Mouse (Mus musculus) hindbrain, embryonic 12.5 days (tissue): ENCODE measurements around the gene Acss1. TPM values are rescaled to one million over a fixed set of nuclear protein-coding genes. Genes with fewer than 3 reads are reported as not detected.
A peak's percentile ranks its signal among the peaks of the same experiment; 100 is the strongest.

Experiments used
- ATAC-seq: fragments of 200-750 bp; cut with Nextera tagmentation; 2 replicates; pipeline ENCODE4 v1.8.0; 2017; ENCODE audit warnings: moderate TSS enrichment; ENCODE audit not compliant: low FRiP score
- H3K27ac ChIP-seq: fragments of 300-500 bp; sonication (generic); 2 replicates; pipeline ENCODE4 v1.5.1; 2016; ENCODE audit warnings: mild to moderate bottlenecking
- H3K27me3 ChIP-seq: fragments of 300-500 bp; sonication (generic); 2 replicates; pipeline ENCODE4 v1.6.1; 2016; ENCODE audit warnings: mild to moderate bottlenecking
- H3K36me3 ChIP-seq: fragments of 300-500 bp; sonication (generic); 2 replicates; pipeline ENCODE4 v1.6.1; 2016; ENCODE audit warnings: mild to moderate bottlenecking
- H3K4me1 ChIP-seq: fragments of 300-500 bp; sonication (generic); 2 replicates; pipeline ENCODE4 v1.6.1; 2016
- H3K4me2 ChIP-seq: fragments of 300-500 bp; sonication (generic); replicated peaks from 2 replicates; pipeline ENCODE4 v1.6.1; 2016; ENCODE audit warnings: mild to moderate bottlenecking
- H3K4me3 ChIP-seq: fragments of 300-500 bp; sonication (generic); 2 replicates; pipeline ENCODE4 v1.5.1; 2016; ENCODE audit warnings: mild to moderate bottlenecking
- H3K9ac ChIP-seq: fragments of 300-500 bp; sonication (generic); 2 replicates; pipeline ENCODE4 v1.6.1; 2016; ENCODE audit warnings: mild to moderate bottlenecking, moderate library complexity
- H3K9me3 ChIP-seq: fragments of 300-500 bp; sonication (generic); replicated peaks from 2 replicates; pipeline ENCODE4 v1.6.1; 2016; ENCODE audit warnings: mild to moderate bottlenecking
- WGBS: fragments of 180-500 bp; shearing (Covaris S2); methylation state at CpG from one replicate; pipeline ENCODE4 v1.1.7; 2016; 5-methylcytosine and 5-hydroxymethylcytosine counted together
- polyA plus RNA-seq: library from polyadenylated mRNA; unstranded; fragments of >200 nt; fragmentation: Nextera tagmentation; extraction: Ambion mirVana; gene quantifications from 2 replicates; pipeline ENCODE4 v1.2.1, GENCODE M21; 2016

The Acss1 gene
- polyA plus RNA-seq: 28.4 and 32.6 TPM in 2 replicates

- Histone ChIP-seq H3K9ac (peak within 1 kb of the TSS; percentile 74), H3K4me2 (peak within 1 kb of the TSS; percentile 89), H3K36me3 (no peaks in the 10 kb centered on the region), H3K9me3 (no peaks in the 10 kb centered on the region), H3K27ac (peak within 1 kb of the TSS; percentile 76), H3K4me3 (peak within 1 kb of the TSS; percentile 62), H3K4me1 (peaks cover 19% of the 10 kb centered on the region), H3K27me3 (peaks cover 23% of the 10 kb centered on the region)
- 3% methylated on average over 61 of the region's 61 CpGs for WGBS
- ATAC-seq: peak; percentile 81
Measured at GRCm38 (mm10) chr2:150667820-150668766, at the start of gene Acss1. TSS of gene Acss1 (minus strand) at chr2:150668500.

- no peaks in the 10 kb centered on the region for H3K27me3 ChIP-seq
- no peak overlapping the region for H3K9ac ChIP-seq
- no peaks in the 10 kb centered on the region for H3K4me1 ChIP-seq
- H3K27ac ChIP-seq: no peak overlapping the region
- ATAC-seq: no peak
- WGBS: 86% methylated on average over 4 of the region's 4 CpGs
- no peaks in the 10 kb centered on the region for H3K36me3 ChIP-seq
- no peak overlapping the region for H3K4me3 ChIP-seq
- H3K4me2 ChIP-seq: no peak overlapping the region
- H3K9me3 ChIP-seq: no peaks in the 10 kb centered on the region
Measured at GRCm38 (mm10) chr2:150712167-150712674, 43.9 kb upstream of the Acss1 start.

- WGBS: 75% methylated on average over 6 of the region's 6 CpGs
- H3K4me2 ChIP-seq: no peak overlapping the region
- H3K4me3 ChIP-seq: no peak overlapping the region
- no peak overlapping the region for H3K27ac ChIP-seq
- peaks cover 64% of the 10 kb centered on the region for H3K27me3 ChIP-seq
- H3K9me3 ChIP-seq: no peaks in the 10 kb centered on the region
- no peak overlapping the region for H3K9ac ChIP-seq
- H3K4me1 ChIP-seq: peaks cover 14% of the 10 kb centered on the region
- ATAC-seq: no peak
- no peaks in the 10 kb centered on the region for H3K36me3 ChIP-seq
Measured at GRCm38 (mm10) chr2:150691481-150692170, 23.3 kb upstream of the Acss1 start.

- no peak overlapping the region for H3K9ac ChIP-seq
- ATAC-seq: no peak
- no peak overlapping the region for H3K4me3 ChIP-seq
- no peaks in the 10 kb centered on the region for H3K9me3 ChIP-seq
- 12% methylated on average over 11 of the region's 11 CpGs for WGBS
- peaks cover 79% of the 10 kb centered on the region for H3K27me3 ChIP-seq
- no peak overlapping the region for H3K27ac ChIP-seq
- H3K36me3 ChIP-seq: no peaks in the 10 kb centered on the region
- no peak overlapping the region for H3K4me2 ChIP-seq
- peaks cover 14% of the 10 kb centered on the region for H3K4me1 ChIP-seq
Measured at GRCm38 (mm10) chr2:150690216-150690615, 21.9 kb upstream of the Acss1 start.

- ATAC-seq: peak; percentile 15; the same call in 1 of the 2 replicates
- WGBS: 45% methylated on average over 16 of the region's 16 CpGs
Measured at GRCm38 (mm10) chr2:150689223-150689800, 21.0 kb upstream of the Acss1 start, which contains the start of gene Vsx1. TSS of gene Vsx1 (minus strand) at chr2:150689360.

GRCm38 (mm10) chr2:150688541-150689186 lies 20.4 kb upstream of the Acss1 start:
- Histone ChIP-seq H3K27me3 (peaks cover 90% of the 10 kb centered on the region), H3K9ac (peak overlapping the region; percentile 50), H3K9me3 (no peaks in the 10 kb centered on the region), H3K36me3 (no peaks in the 10 kb centered on the region), H3K4me2 (peak overlapping the region; percentile 65), H3K4me1 (peaks cover 14% of the 10 kb centered on the region), H3K27ac (no peak overlapping the region), H3K4me3 (peak overlapping the region; percentile 40)
- ATAC-seq: peak; percentile 73
- 2% methylated on average over 44 of the region's 44 CpGs for WGBS

More at GRCm38 (mm10) chr2:150689223-150689800, 21.0 kb upstream of the Acss1 start, which contains the start of gene Vsx1:
- Histone ChIP-seq H3K27ac (no peak within 1 kb of the TSS), H3K4me1 (peaks cover 14% of the 10 kb centered on the region), H3K27me3 (peaks cover 84% of the 10 kb centered on the region), H3K9ac (peak within 1 kb of the TSS; percentile 50), H3K4me3 (peak within 1 kb of the TSS; percentile 40), H3K36me3 (no peaks in the 10 kb centered on the region), H3K9me3 (no peaks in the 10 kb centered on the region), H3K4me2 (peak within 1 kb of the TSS; percentile 65)

- Histone ChIP-seq H3K27ac (no peak overlapping the region), H3K27me3 (peaks cover 87% of the 10 kb centered on the region), H3K36me3 (no peaks in the 10 kb centered on the region), H3K9me3 (no peaks in the 10 kb centered on the region), H3K4me3 (peak overlapping the region; percentile 40), H3K4me1 (peaks cover 14% of the 10 kb centered on the region), H3K9ac (peak overlapping the region; percentile 50), H3K4me2 (peak overlapping the region; percentile 65)
- ATAC-seq: peak; percentile 7; the same call in 1 of the 2 replicates
- WGBS: 6% methylated on average over 23 of the region's 23 CpGs
Measured at GRCm38 (mm10) chr2:150687871-150688540, 19.7 kb upstream of the Acss1 start.

- no peak overlapping the region for H3K4me2 ChIP-seq
- no peak overlapping the region for H3K9ac ChIP-seq
- no peak overlapping the region for H3K4me3 ChIP-seq
- WGBS: 88% methylated on average over 9 of the region's 9 CpGs
- H3K27me3 ChIP-seq: peaks cover 63% of the 10 kb centered on the region
- H3K4me1 ChIP-seq: peaks cover 14% of the 10 kb centered on the region
- no peaks in the 10 kb centered on the region for H3K9me3 ChIP-seq
- no peak for ATAC-seq
- no peak overlapping the region for H3K27ac ChIP-seq
- H3K36me3 ChIP-seq: no peaks in the 10 kb centered on the region
Measured at GRCm38 (mm10) chr2:150685389-150685788, 17.1 kb upstream of the Acss1 start.

GRCm38 (mm10) chr2:150684451-150684850 lies 16.2 kb upstream of the Acss1 start:
- no peak for ATAC-seq
- Histone ChIP-seq H3K4me3 (no peak overlapping the region), H3K27ac (no peak overlapping the region), H3K4me1 (peaks cover 14% of the 10 kb centered on the region), H3K36me3 (no peaks in the 10 kb centered on the region), H3K9ac (no peak overlapping the region), H3K9me3 (no peaks in the 10 kb centered on the region), H3K4me2 (no peak overlapping the region), H3K27me3 (peaks cover 60% of the 10 kb centered on the region)
- WGBS: 84% methylated on average over 12 of the region's 12 CpGs

- Histone ChIP-seq H3K4me2 (no peak overlapping the region), H3K36me3 (no peaks in the 10 kb centered on the region)
Measured at GRCm38 (mm10) chr2:150681581-150681980, 13.3 kb upstream of the Acss1 start.

GRCm38 (mm10) chr2:150678392-150678791 lies 10.1 kb upstream of the Acss1 start:
- Histone ChIP-seq H3K27me3 (peaks cover 32% of the 10 kb centered on the region), H3K27ac (no peak overlapping the region), H3K4me1 (peaks cover 3% of the 10 kb centered on the region; the same call in 1 of the 2 replicates), H3K9me3 (no peaks in the 10 kb centered on the region), H3K36me3 (no peaks in the 10 kb centered on the region), H3K9ac (no peak overlapping the region), H3K4me2 (no peak overlapping the region), H3K4me3 (no peak overlapping the region)
- no peak for ATAC-seq
- WGBS: 4% methylated on average over 3 of the region's 3 CpGs

More at GRCm38 (mm10) chr2:150681581-150681980, 13.3 kb upstream of the Acss1 start:
- no peaks in the 10 kb centered on the region for H3K9me3 ChIP-seq
- no peak for ATAC-seq
- H3K4me1 ChIP-seq: no peaks in the 10 kb centered on the region
- no peak overlapping the region for H3K9ac ChIP-seq
- WGBS: 66% methylated on average over 4 of the region's 4 CpGs
- H3K27ac ChIP-seq: no peak overlapping the region
- H3K27me3 ChIP-seq: peaks cover 50% of the 10 kb centered on the region
- H3K4me3 ChIP-seq: no peak overlapping the region
